Mouse (Mus musculus) erythroblast, embryonic 14.5 days (primary cell): ENCODE data around the gene Arsg.

Source experiments
- GATA1 ChIP-seq: IDR thresholded peaks from 2 replicates; pipeline ENCODE4 v1.6.1; 2012; ENCODE audit warnings: low read length, inconsistent platforms, mixed read lengths
- TAL1 ChIP-seq: IDR thresholded peaks from 3 replicates; pipeline ENCODE4 v1.6.1; 2012; ENCODE audit warnings: low read length, inconsistent platforms, mixed read lengths

DNA sequence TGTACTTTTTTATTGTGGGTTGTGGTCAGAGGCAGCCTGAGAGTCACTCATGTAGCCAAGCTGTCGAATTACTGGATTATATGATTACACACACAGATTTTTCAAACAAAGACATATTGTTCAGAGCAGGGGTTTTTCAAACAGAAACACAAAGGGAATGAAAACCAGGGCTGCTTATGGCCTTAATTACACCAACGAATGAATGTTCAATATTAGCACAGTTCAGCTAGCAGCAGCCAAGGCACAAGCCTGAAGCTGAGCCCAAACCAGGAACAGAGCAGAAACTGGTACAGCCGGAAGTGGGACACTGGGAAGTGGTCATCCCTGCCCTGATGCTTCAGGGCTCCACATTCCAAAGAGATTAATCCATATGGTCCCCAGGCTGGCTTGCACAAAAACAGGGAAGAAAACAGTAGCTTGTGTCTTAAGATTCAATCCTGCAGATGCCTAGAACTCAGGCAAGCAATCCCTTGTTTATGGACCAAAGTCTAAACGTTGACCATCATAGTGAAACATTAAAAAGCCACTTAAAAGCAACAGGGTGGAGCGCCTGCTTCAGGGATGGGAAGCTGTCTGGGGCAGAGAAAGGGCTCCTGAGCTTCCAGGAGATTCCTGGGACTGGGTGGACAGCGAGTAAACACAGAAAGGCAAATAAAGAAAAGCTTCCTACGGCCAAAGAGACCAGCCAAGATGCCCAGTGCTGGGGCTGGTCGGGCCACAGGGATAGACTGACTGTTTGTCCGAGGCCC, 137.0 kb downstream of the Arsg start:
- no peak for TF ChIP-seq GATA1
- no peak for TF ChIP-seq TAL1
